Mouse (Mus musculus): ENCODE data around the gene Tgfbr1.
"Not testable (repeated sequence)": the region's sequence is repeated elsewhere in the genome, so short reads cannot be mapped to it uniquely, and the experiment has no call there.

Gene Tgfbr1

DNA sequence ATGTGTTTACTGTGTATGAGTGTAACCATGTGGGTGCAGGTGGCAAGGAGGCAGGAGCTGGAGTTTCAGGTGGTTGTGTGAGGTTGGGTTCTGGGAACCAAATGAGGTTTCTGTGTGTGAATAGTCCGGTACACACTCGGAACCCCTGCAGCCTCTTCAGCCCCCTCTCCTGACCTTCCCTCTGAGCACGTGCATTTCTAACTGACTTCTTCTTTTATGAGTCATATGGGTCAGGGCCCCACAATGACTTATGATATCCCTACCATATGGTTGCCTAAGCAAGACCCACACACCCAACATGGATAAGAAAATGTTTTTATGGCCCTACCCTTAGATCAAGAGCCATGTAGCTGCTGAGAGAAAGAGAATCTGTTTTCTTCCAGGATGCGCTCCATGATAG is 6.0 kb upstream of the Tgfbr1 start:
- in situ Hi-C loops (cut with MboI) = no loop called here

DNA sequence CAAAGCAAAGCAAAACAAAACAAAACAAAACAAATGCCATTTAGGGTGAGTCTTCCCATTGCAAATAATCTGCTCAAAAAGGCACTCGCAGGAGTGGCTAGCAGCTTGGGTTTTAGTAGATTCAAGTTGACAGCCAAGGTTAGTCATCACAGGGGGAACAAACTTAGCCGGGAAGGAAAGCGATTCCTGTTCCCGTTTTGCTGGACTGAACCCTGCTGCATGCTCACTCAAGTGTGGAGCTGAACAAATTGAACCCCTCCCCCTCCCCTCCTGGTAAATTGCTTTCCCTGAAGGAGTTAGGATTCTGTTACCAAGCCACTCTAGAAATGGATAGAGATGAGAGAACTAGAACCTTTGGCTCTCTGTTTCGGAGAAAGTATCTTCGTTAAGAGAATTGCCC is 3.3 kb upstream of the Tgfbr1 start:
- in situ Hi-C loops (cut with MboI) = no loop called here

DNA sequence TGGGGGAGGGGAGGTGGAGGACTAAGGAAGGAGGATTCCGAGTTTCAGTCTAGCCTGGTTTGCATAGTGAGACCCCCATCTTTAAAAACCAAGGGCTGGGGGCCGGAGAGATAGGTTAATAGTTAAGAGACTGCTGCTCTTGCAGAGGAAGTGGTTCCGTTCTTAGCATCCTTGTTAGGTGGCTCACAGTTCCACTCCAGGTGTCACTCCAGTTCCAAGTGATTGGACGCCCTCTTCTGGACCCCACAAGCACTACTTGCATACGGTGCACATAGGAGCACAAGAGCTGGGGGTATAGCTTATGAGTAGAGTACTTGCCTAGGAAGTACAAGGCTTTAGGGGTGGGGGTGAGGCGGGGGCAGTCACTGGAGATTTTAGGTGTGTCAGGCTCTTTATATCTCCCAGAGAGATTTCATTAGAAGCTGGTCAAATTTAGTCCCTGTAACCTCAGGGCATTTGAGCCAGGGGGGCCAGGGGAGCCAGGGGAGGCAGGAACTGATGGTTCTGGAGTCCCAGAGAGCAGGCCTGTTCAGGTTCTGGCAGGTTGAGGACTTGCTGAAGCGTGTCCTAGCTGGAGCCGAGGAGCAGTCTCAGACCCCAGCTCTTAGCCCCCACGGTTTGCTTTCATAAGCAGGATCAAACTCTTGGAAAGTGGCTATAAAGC is 1.5 kb upstream of the Tgfbr1 start:
- in situ Hi-C loops (cut with MboI) = no loop called here

DNA sequence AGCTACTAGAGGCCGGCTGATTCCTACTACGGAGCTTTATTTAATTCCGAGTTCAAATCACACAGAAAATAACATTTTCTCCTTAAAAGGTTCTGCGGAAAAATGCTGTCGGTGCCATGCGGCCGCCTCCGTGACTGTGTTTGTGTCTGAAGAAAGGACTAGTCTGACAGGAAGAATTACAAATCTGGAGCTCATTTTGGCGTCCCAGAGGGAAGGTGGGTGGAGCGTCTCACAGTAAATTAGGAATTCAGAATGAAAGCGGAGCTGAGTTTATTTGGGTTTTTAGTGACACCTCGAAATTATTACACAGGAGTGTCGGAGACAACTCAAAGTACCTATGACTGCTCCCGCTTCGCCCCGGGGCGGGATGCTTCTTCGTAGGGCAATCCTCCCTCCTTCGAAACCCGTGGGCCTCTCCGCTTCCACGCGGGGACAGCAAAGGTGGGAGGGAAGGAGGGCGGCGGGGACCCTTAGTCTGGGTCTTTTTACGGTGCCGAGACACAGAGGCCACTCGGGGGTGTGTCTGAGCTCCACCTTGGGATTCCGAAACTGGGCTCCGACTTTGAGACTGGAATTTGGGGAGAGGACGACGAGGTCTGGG is 861 bp upstream of the Tgfbr1 start:
- in situ Hi-C loops (cut with MboI) = no loop called here

DNA sequence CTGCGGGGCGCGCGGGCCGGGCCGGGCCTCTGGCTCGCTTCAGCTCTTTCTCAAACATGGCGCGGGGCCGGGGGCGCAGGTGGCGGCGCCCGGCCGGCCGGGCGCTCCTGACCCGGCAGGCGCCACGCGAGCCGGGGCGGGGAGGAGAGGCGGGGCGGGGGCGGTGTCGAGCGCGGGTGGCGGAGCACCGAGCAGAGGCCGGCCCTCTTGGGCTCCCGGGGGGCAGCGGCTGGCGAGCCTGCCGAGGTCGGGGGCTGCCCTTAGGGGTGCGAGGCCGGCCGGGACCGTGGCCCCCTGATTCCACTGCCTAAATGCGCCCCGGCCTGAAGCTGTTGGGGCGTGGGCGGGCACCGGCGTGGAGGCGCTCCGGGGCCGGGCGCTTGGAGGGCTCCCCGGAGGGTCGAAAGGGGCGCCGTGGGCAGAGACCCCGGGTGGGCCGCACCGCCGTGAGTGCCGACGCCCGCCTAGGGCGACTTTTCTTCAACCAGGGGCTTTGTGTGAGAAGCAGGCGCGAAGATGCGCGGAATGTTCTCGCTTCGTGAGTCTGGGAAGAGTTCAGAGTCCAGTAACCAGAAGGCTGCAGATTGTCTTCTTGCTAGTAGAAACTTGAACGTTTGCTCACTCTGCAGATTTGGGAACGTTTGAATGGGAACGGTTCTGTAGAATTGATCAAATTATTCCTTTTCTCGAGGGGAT is 542 bp downstream of the Tgfbr1 start:
- in situ Hi-C loops (cut with MboI) = no loop called here

DNA sequence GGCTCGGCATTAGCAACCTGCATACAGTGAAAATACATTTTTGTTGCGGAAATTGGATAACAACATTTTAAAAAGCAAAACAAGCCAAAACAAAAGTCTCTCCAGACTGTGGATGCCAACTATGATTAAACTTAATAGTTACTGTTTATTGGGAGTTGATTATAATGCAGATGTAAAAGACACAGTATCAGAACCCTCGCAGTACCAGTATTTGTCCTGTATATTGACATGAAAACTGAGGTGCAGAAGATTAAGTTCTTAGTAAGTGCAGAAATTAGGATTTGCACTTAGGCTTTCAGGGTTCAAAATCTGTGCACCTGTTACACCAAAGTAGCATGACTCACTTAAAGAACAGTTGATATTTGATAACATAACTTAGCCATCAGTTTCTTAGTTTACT is 1.3 kb downstream of the Tgfbr1 start:
- in situ Hi-C loops (cut with MboI) = no loop called here

DNA sequence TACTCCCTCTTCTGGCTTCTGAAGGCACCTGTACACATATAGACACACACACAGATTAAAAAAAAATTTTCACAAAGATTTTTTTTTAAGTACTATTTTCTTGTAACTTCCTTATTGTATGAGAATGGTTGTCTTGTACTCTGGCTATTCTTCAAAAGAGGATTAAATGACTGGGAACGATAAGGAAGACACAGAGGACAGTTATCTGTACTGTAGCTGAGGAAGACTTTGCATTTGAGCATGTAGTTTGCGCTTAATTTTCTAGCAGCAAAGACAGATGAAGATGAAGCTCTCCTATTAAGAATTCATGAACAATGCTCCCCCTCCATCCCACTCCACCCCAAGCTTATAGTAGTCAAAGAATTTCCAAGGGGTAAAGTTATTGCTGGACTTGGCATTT is 9.6 kb downstream of the Tgfbr1 start:
- in situ Hi-C loops (cut with MboI) = no loop called here

DNA sequence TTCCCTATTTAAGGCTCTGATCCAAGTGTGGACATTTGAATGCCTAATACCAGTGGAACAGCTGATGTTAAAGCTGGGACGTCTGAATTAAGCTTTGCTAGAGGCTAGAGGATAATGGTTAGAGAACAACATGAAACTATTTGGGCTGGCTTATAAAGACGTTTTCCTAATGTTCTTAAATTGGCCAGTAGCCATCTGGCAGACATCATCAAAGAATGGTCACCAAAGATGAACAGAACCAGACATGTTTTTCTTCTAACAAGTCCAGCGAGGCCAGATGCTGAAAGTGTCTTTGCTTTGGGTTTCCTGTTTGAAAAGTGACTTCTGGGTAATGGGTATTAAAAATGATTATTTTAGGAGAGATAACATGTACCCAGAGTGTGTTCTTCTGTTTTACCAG is 10.1 kb downstream of the Tgfbr1 start:
- in situ Hi-C loops (cut with MboI) = no loop called here

DNA sequence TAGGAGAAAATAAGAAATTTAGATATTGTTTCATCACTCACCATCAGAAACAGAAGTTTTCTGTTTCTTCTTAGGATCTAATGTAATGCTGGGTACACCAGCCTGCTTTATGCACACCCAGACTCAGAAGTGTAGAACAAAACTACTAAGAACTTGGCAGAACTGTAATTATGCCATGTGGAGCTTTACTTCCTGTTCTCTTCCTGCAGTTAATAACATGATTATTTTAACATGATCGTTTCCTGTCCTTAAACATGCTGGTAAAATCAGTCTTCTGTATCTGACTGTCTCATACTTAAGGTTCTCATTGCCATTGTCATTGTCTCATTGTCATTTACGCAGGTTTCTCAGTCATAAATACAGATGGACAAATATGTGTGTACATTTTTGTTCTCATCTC is 15.7 kb downstream of the Tgfbr1 start:
- in situ Hi-C loops (cut with MboI) = no loop called here

DNA sequence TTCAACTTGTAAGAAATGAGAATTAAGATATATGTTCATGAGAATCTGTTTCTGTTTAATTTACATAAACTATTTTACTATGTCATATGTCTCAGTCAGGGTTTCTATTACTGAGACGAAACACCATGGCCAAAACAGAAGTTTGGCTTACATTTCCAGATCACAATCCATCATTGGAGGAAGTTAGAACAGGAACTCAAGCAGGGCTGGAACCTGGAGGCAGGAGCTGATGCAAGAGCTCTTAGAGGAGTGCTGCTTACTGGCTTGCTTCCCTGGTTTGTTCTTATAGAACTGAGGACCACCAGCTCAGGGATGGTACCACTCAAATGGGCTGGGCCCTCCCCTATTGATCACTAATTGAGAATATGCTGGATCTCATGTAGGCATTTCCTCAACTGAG is 25.7 kb downstream of the Tgfbr1 start:
- in situ Hi-C loops (cut with MboI) = no loop called here

DNA sequence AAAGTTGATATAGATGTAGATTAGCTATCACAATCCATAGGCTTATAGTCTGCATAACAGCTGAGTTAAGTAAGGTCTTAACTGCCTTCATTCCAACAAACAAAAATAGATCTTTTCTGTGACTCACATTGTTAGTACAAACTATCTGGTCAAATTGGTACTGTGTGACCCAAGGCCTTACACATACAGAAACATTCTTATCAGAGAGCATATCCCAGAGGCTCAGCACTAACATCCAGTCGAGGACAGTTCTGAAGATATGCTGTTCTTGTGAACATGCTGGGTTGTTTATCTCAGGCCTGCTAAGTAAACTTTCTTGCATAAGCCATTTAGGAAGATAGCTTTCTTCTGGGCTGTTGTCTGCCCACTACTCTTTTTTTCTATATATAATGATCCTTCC is 29.4 kb downstream of the Tgfbr1 start:
- in situ Hi-C loops (cut with MboI) = no loop called here

DNA sequence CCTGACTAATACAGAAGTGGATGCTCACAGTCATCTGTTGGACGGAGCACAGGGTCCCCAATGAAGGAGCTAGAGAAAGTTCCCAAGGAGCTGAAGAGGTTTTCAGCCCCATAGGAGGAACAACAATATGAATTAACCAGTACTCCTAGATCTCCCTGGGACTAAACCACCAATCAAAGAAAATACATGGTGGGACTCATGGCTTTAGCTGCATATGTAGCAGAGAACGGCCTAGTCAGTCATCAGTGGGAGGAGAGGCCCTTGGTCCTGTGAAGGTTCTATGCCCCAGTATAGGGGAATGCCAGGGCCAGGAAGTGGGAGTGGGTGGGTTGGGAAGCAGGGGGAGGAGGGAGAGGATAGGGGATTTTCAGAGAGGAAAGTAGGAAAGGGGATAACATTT is 38.9 kb downstream of the Tgfbr1 start:
- in situ Hi-C loops (cut with MboI) = not testable (repeated sequence)

DNA sequence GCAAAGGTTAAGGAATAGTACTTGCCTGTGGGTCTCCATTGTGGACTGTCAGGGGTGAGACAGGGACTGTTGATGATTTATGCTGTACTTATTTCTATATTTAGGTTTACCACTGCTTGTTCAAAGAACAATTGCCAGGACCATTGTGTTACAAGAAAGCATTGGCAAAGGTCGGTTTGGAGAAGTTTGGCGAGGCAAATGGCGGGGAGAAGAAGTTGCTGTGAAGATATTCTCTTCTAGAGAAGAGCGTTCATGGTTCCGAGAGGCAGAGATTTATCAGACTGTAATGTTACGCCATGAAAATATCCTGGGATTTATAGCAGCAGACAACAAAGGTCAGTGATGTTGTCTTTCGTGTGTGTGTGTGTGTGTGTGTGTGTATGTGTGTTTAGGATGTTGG is 43.2 kb downstream of the Tgfbr1 start:
- in situ Hi-C loops (cut with MboI) = no loop called here

DNA sequence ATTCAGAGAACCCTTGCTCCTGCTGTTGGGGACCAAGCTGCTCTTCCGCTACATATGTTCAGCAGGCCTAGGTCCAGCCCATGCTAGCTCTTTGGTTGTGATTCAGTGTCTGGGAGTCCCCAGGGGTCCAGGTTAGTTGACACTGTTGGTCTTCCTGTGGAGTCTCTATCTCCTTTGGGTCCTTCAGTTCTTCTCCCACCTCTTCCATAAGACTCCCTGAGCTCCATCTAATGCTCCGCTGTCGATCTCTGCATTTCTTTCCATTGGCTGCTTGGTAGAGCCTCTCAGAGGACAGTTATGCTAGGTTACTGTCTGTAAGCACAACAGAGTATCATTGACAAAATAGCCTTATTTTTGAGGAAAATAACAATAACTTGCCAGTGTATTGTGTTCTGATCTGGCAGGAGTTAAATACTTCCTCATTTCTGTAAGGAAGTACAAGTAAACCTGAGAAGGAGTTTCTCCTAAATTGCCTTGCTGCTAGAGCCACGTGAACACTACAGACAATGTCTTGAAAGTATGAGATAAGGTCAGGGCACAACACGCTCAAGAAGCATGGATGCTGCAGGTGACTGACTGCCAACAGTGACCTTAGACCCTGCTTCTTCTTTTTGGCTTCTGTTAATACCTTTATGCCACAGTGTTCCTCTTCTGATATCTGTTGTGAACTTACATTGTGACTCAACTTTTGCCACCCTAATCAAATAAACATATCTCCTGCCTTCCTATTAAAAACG is 45.1 kb downstream of the Tgfbr1 start:
- in situ Hi-C loops (cut with MboI) = no loop called here

DNA sequence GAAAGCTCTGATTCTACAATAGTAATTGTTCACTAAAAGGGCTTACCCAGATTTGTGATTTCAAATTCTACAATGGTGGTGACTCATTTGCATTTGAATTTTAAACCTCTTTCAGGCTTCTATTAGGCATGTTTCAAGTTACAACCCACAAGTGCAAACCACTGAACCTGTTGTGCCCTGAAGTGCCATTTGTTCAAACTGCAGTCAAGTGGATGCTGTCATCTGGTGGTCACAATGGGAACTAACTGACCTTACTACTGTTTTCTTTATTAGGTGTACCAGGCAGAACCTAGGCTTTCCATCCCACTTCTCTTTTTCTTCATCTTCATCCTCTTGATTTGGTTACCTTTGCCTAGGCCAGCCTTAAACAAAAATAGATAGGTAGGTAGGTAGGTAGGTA is 46.8 kb downstream of the Tgfbr1 start:
- in situ Hi-C loops (cut with MboI) = no loop called here

DNA sequence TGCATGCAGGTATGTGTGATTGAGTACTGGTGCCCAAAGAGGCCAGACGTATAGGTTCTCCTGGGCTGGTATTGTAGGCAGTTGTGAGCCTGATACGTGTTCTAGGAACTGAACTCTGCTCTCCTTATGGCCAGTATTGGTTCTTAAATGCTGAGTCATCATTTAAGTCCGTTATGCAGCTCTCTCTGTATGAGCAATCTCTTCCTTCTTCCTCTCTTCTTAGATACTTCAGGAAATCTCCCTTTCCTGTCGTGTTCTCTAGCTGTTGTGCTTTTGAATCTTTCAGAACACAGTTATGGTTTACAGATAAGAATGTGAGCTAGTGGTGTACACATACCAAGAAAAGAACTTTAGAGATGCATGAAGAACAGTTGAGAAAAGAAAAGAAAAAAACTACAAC is 47.3 kb downstream of the Tgfbr1 start:
- in situ Hi-C loops (cut with MboI) = no loop called here

DNA sequence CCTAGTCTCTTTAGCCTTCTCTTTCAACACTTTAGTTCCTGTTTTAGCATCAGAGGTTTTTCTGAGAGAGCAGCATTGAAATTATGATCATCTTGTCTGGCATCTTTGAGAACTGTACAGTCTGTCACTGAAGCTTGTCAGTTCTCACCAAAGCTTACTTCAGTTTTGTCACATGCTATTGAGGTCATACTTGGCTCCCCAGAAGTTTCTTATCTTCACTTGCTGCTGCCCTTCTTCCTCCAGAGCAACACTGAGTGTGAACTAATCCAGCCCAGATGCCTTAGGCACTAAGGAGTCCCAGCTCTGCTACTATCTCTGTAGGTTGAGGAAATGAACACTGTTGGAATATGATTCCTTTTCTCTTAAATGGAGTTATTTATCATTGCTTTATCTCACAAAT is 49.2 kb downstream of the Tgfbr1 start:
- in situ Hi-C loops (cut with MboI) = no loop called here

DNA sequence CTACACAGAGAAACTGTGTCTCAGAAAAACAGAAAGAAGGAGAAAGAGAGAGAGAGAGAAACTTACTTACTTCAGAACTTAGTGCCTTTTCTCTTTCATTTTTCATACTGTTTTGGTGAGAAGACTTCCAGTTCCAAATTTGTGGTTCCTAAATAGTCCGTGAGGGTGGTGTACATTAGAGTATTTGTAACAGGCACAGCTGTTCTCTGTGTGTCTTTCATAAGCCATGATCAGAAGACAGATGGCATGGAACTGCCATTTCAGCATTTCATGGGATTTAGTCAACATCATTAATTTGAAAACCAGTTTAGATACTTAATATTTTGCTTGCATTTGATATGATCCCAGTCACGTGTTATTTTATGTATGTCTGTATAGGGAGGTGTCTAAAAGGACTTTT is 51.5 kb downstream of the Tgfbr1 start:
- in situ Hi-C loops (cut with MboI) = no loop called here

DNA sequence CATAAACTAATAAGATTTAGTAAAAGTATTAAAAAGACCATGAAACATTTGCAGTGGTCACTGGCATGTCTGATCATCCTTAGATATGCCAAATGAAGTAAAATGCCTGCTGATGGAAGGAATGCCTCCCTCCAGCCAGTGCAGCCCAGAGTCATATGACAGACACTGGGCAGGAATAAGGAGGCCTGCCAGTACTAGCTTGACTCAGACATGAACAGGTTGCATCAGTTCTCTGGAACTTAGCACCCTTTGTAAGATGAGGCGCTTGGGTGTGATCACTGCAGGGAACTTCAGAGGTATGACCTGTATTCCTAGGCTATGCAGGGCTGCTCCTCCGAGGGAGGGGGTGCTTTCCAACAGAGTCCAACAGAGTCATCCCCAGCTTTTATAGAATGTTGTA is 54.1 kb downstream of the Tgfbr1 start:
- in situ Hi-C loops (cut with MboI) = no loop called here

DNA sequence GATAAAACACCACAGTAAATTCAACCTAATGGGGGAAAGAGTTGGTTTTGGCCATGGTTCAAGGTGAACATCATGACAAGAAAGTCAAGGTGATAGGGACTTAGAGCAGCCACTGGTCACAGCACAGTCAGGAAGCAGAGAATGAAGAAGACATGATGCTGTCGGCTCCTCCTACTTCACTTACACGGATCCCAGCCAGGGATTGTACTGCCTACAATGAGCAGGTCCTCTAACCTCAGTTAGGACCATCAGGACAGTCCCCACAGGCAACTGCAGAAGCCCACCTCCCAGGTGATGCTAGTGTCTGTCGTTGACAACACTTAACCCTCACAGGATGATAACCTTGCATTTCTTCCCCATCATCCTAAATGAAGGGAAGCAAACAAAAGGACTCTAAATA is 64.8 kb downstream of the Tgfbr1 start:
- in situ Hi-C loops (cut with MboI) = no loop called here

DNA sequence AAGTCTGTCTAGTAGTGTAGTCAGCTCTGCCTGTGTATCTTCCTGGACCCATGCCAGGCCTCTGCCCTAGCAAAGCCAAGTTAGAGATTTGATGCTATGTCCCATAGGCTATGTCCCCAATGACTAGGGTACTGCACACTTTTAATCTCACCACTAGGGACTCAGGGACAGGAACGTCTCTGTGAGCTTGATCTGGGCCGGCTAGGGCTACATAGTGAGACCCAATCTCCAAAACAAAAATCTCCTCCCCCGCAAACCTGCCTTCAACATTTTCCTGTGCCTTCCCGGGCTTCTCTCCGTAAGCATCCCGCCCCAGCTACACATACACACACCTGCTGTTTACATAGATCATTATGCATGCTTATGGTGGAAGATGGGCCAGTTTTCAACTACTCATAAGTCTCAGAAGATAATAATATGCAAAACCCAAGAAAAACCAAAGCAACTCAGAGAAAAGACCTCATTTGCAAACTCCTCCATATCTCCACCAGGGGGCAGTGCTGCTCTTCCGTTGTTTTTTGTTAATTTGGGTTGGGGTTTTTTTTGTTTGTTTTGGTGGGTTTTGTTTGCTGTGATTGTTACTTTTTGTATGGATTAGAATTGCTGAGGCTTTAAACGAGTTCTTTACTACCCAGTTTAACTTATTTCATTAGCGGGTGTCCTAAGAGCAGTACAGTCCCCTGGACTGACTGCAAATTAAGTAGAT is 66.4 kb downstream of the Tgfbr1 start:
- in situ Hi-C loops (cut with MboI) = no loop called here

DNA sequence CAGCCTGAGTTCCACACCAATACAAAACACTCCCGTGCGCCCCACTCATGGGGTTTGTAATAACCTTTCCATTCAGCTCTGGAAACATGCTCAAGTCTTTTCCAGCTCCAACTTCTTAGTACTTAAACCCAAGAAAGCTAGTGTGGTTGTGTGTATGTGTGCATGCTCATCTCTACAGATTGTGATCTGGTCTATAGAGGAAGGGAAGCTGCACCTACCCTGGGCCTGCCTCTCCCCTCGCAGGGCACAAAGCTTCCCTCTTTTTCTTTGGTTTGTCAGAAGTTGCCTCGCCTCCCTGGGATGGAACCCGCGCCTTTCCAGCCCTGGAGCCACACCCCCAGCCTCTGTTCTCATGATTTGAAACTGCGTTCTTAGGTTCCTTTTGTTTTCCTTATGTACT is 67.2 kb downstream of the Tgfbr1 start:
- in situ Hi-C loops (cut with MboI) = no loop called here
